Comparison of ENCODE assay signal across 29 mouse cellular contexts in the genomic region with DNA sequence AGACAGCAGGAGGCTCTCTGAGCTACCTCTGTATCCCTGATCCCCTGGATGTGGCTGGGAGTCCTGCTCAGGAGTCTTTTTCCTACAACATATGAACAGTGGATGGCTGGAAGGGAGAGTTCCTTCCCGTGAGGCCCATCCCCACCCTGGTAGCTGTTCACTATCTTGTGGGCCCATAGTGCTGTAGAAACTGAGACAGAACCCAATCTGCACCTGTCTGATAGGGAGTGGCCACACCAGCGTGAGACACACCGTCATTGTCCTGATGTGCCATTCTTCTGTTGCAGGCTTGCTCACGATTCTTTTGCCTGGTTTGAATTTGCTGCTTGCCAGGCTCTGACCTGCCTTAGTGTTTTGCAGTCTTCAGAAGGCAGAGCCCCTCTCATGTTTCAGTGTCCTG. TPM values are rescaled to one million over a fixed set of nuclear protein-coding genes. Genes with fewer than 3 reads are reported as not detected.
"Had no signal": no experiment of that assay in that cellular context is flagged by ENCODE, and none has a peak within 500 bp of the region (broad histone marks: within the 10 kb centered on the region; RNA-seq: fewer than 3 reads in every experiment).

No protein-coding gene starts in this region.

- H3K27me3 ChIP-seq: limb, embryonic 15.5 days; lung, embryonic 15.5 days; midbrain, embryonic 15.5 days; neural tube, embryonic 12.5 days; neural tube, embryonic 15.5 days had no signal

- H3K36me3 ChIP-seq: limb, embryonic 12.5 days; limb, embryonic 15.5 days; lung, embryonic 15.5 days; midbrain, embryonic 12.5 days; midbrain, embryonic 15.5 days; neural tube, embryonic 12.5 days had no signal

- DNase-seq: kidney, adult 18-20 months; kidney, adult 9 months; kidney, postnatal 36 days; layer of hippocampus, postnatal 36 days; left cerebral cortex, postnatal 4 days; lung, adult 18-20 months; lung, postnatal 10 days; lung, postnatal 36 days; right cerebral cortex, adult 18-20 months; right cerebral cortex, postnatal 14 days; right cerebral cortex, postnatal 4 days; thymus, adult 2 months; thymus, postnatal 14 days; thymus, postnatal 4 days had no signal

- ATAC-seq: intestine, embryonic 16.5 days; midbrain, embryonic 15.5 days had no signal

- H3K4me2 ChIP-seq: limb, embryonic 12.5 days; limb, embryonic 15.5 days; lung, embryonic 15.5 days; midbrain, embryonic 12.5 days; midbrain, embryonic 15.5 days; neural tube, embryonic 12.5 days; neural tube, embryonic 15.5 days had no signal

- H3K9ac ChIP-seq: limb, embryonic 12.5 days; limb, embryonic 15.5 days; lung, embryonic 15.5 days; midbrain, embryonic 12.5 days; midbrain, embryonic 15.5 days; neural tube, embryonic 12.5 days; neural tube, embryonic 15.5 days had no signal

- H3K4me1 ChIP-seq: limb, embryonic 12.5 days; limb, embryonic 15.5 days; lung, embryonic 15.5 days; midbrain, embryonic 12.5 days; midbrain, embryonic 15.5 days; neural tube, embryonic 12.5 days had no signal

- H3K4me3 ChIP-seq: limb, embryonic 12.5 days; limb, embryonic 15.5 days; lung, embryonic 15.5 days; midbrain, embryonic 12.5 days; midbrain, embryonic 15.5 days; neural tube, embryonic 12.5 days; neural tube, embryonic 15.5 days had no signal

- H3K9me3 ChIP-seq: limb, embryonic 12.5 days; limb, embryonic 15.5 days; lung, embryonic 15.5 days; midbrain, embryonic 12.5 days; midbrain, embryonic 15.5 days; neural tube, embryonic 12.5 days; neural tube, embryonic 15.5 days had no signal

- H3K27ac ChIP-seq: kidney, postnatal 0 days; limb, embryonic 12.5 days; limb, embryonic 15.5 days; lung, embryonic 15.5 days; midbrain, embryonic 12.5 days; midbrain, embryonic 15.5 days; neural tube, embryonic 12.5 days; neural tube, embryonic 15.5 days; stomach, postnatal 0 days had no signal

RNA-seq across cellular contexts. Expression of gene Zdhhc11, which starts 53.8 kb away (rescaled TPM):
- total RNA-seq: layer of hippocampus, adult 8-10 months; layer of hippocampus, postnatal 10 days; layer of hippocampus, postnatal 36 days; left cerebral cortex, adult 8-10 months; left cerebral cortex, postnatal 14 days; left cerebral cortex, postnatal 4 days had no signal
- polyA plus RNA-seq: intestine, embryonic 16.5 days; kidney, postnatal 0 days; limb, embryonic 12.5 days; limb, embryonic 15.5 days; lung, embryonic 15.5 days; midbrain, embryonic 12.5 days; midbrain, embryonic 15.5 days; neural tube, embryonic 12.5 days; neural tube, embryonic 15.5 days; stomach, embryonic 14.5 days; stomach, postnatal 0 days; thymus, adult 2 months had no signal
